Comparison of ENCODE assay signal across 9 mouse cellular contexts in genomic region chr12:67220041-67220440, GRCm38 (mm10). TPM values are rescaled to one million over a fixed set of nuclear protein-coding genes. Genes with fewer than 3 reads are reported as not detected.
DNase-seq lines count a peak whose midpoint lies in the region; ATAC-seq and TF ChIP-seq lines count a peak whose summit lies in the region.
"Had no signal": no experiment of that assay in that cellular context is flagged by ENCODE, and none has a peak within 500 bp of the region (broad histone marks: within the 10 kb centered on the region; RNA-seq: fewer than 3 reads in every experiment).

No protein-coding gene starts in this region.

- TF ChIP-seq POLR2A in cortical plate, adult 2 months (IDR thresholded peaks at IDR 0.05; ENCODE audit: extremely low read depth, insufficient read depth, low read length), result no peak

- ATAC-seq in heart, embryonic 12.5 days (ENCODE audit: insufficient number of reproducible peaks, low FRiP score), result no peak
- no peak for ATAC-seq in hindbrain, embryonic 15.5 days (ENCODE audit: low FRiP score, low read depth)
- no peak for ATAC-seq in midbrain, embryonic 16.5 days

- H3K27me3 ChIP-seq in heart, embryonic 12.5 days (replicated peaks), result peaks cover 56% of the 10 kb centered on the region
- H3K27me3 ChIP-seq in hindbrain, embryonic 15.5 days, result no peaks in the 10 kb centered on the region
- H3K27me3 ChIP-seq in midbrain, embryonic 16.5 days (ENCODE audit: control insufficient read depth, insufficient read depth, low read depth, low read length), result no peaks in the 10 kb centered on the region

- H3K4me3 ChIP-seq in heart, embryonic 12.5 days, result no peak overlapping the region
- H3K4me3 ChIP-seq in cortical plate, adult 2 months (ENCODE audit: insufficient read depth, low read length), result peak overlapping the region; percentile 84
- H3K4me3 ChIP-seq in hindbrain, embryonic 15.5 days, result peak overlapping the region; percentile 72
- H3K4me3 ChIP-seq in midbrain, embryonic 16.5 days (ENCODE audit: low read depth, low read length), result peak overlapping the region; percentile 75

- H3K4me2 ChIP-seq in heart, embryonic 12.5 days, result peak overlapping the region; percentile 99
- H3K4me2 ChIP-seq in hindbrain, embryonic 15.5 days, result peak overlapping the region; percentile 75
- peak overlapping the region; percentile 59 for H3K4me2 ChIP-seq in midbrain, embryonic 16.5 days (ENCODE audit: low read length)

- no peak for DNase-seq in heart, adult 11 months
- DNase-seq in thymus, postnatal 0 days (ENCODE audit: low spot score), result no peak
- no peak for DNase-seq in gastrocnemius, postnatal 10 days
- DNase-seq in adipocyte (ENCODE audit: low spot score), result no peak

- TF ChIP-seq CTCF in cortical plate, adult 2 months (IDR thresholded peaks at IDR 0.05; ENCODE audit: extremely low read depth, insufficient read depth, low read length), result no peak

- H3K4me1 ChIP-seq in heart, embryonic 12.5 days (replicated peaks), result peaks cover 21% of the 10 kb centered on the region
- H3K4me1 ChIP-seq in cortical plate, adult 2 months (ENCODE audit: control insufficient read depth, insufficient read depth, low read length), result no peaks in the 10 kb centered on the region; the same call in 1 of the 2 replicates
- peaks cover 24% of the 10 kb centered on the region for H3K4me1 ChIP-seq in hindbrain, embryonic 15.5 days (replicated peaks)
- H3K4me1 ChIP-seq in midbrain, embryonic 16.5 days (ENCODE audit: control insufficient read depth, insufficient read depth, low read length), result peaks cover 13% of the 10 kb centered on the region

- no peak overlapping the region for H3K27ac ChIP-seq in heart, embryonic 12.5 days (ENCODE audit: poor library complexity, severe bottlenecking)
- no peak overlapping the region for H3K27ac ChIP-seq in cortical plate, adult 2 months (ENCODE audit: insufficient read depth, low read length)
- peak overlapping the region; percentile 95 for H3K27ac ChIP-seq in hindbrain, embryonic 15.5 days (replicated peaks)
- peak overlapping the region; percentile 98 for H3K27ac ChIP-seq in midbrain, embryonic 16.5 days (ENCODE audit: low read length)
- H3K27ac ChIP-seq: liver, embryonic 14.5 days had no signal

- no peaks in the 10 kb centered on the region for H3K36me3 ChIP-seq in heart, embryonic 12.5 days
- no peaks in the 10 kb centered on the region for H3K36me3 ChIP-seq in hindbrain, embryonic 15.5 days
- no peaks in the 10 kb centered on the region for H3K36me3 ChIP-seq in midbrain, embryonic 16.5 days (ENCODE audit: control insufficient read depth, insufficient read depth, low read length)

- WGBS in heart, embryonic 12.5 days, result 4% methylated on average over 6 of the region's 6 CpGs
- under 1% methylated on average over 6 of the region's 6 CpGs for WGBS in hindbrain, embryonic 15.5 days
- 1% methylated on average over 6 of the region's 6 CpGs for WGBS in midbrain, embryonic 16.5 days

- H3K9me3 ChIP-seq in heart, embryonic 12.5 days (replicated peaks), result no peaks in the 10 kb centered on the region
- no peaks in the 10 kb centered on the region for H3K9me3 ChIP-seq in hindbrain, embryonic 15.5 days
- H3K9me3 ChIP-seq in midbrain, embryonic 16.5 days (replicated peaks; ENCODE audit: control insufficient read depth, low read length, poor library complexity, severe bottlenecking), result no peaks in the 10 kb centered on the region

- H3K9ac ChIP-seq in heart, embryonic 12.5 days, result no peak overlapping the region
- H3K9ac ChIP-seq in hindbrain, embryonic 15.5 days, result peak overlapping the region; percentile 82
- H3K9ac ChIP-seq in midbrain, embryonic 16.5 days (ENCODE audit: low read depth, low read length), result peak overlapping the region; percentile 98
- H3K9ac ChIP-seq: liver, embryonic 14.5 days had no signal

RNA-seq across cellular contexts. Expression of gene Mdga2, which starts 2.3 kb away (rescaled TPM):
- polyA plus RNA-seq in heart, embryonic 12.5 days (2016; fragmentation: Nextera tagmentation; extraction: Ambion mirVana), result 0.13 and 0.18 TPM in 2 replicates
- polyA plus RNA-seq in cortical plate, adult 2 months (2012; rRNA removed), result 17.3 and 22.1 TPM in 2 replicates
- polyA plus RNA-seq in hindbrain, embryonic 15.5 days (2015; fragmentation: Nextera tagmentation; extraction: Ambion mirVana), result 35.5 and 38.7 TPM in 2 replicates
- 39.4 and 42.2 TPM in 2 replicates for polyA plus RNA-seq in midbrain, embryonic 16.5 days (2015; fragmentation: Nextera tagmentation; extraction: Ambion mirVana)
- 0.16 TPM in 1 of 2 replicates, not detected in the other for polyA plus RNA-seq in thymus, postnatal 0 days (2015; fragmentation: Nextera tagmentation; extraction: Ambion mirVana)
- under 1 TPM; 0.47 to 0.70 TPM for total RNA-seq in gastrocnemius, postnatal 10 days (2021)

Comparison
In these comparisons a context has a peak if more than half of its experiments do, and no peak if none do; other contexts are left out.
1. H3K27ac ChIP-seq: peak in hindbrain, embryonic 15.5 days (single experiment) and midbrain, embryonic 16.5 days (single experiment); none in heart, embryonic 12.5 days (single experiment) and cortical plate, adult 2 months (single experiment).
2. RNA of gene Mdga2, which starts 2.3 kb away (polyA plus RNA-seq): 39.4 to 42.2 TPM in midbrain, embryonic 16.5 days, 35.5 to 38.7 TPM in hindbrain, embryonic 15.5 days and 17.3 to 22.1 TPM in cortical plate, adult 2 months; 0.16 TPM in thymus, postnatal 0 days and 0.13 to 0.18 TPM in heart, embryonic 12.5 days; every median in the first group is over 10 times any median in the second.
3. Peak in every context shown above with its lines, with median percentiles within 50 percentile points of each other: H3K4me2 ChIP-seq.